Mouse (Mus musculus): ENCODE data around the gene Atp9a.

- TF ChIP-seq POLR2AphosphoS2 (IDR thresholded peaks at IDR 0.05; ENCODE audit: insufficient read length, low read depth): no peak
- TF ChIP-seq POLR2A (IDR thresholded peaks at IDR 0.05; ENCODE audit: insufficient read length, low read depth): no peak
- no peak for TF ChIP-seq SRF (IDR thresholded peaks at IDR 0.05; ENCODE audit: control insufficient read depth, insufficient read length, low read depth)
- TF ChIP-seq MYOG (IDR thresholded peaks at IDR 0.05; ENCODE audit: control insufficient read depth in 1 of 3, insufficient read depth in 1 of 3, insufficient read length in 2 of 3, low read depth in 2 of 3): no peak
- TF ChIP-seq REST (IDR thresholded peaks at IDR 0.05; ENCODE audit: insufficient read depth, insufficient read length): no peak
Observed at GRCm38 (mm10) chr2:168734023-168734422, 8.2 kb downstream of the Atp9a start.

Measured in myocyte (in vitro differentiated cells).